Comparison of ENCODE assay signal across 7 mouse cellular contexts in the genomic region with DNA sequence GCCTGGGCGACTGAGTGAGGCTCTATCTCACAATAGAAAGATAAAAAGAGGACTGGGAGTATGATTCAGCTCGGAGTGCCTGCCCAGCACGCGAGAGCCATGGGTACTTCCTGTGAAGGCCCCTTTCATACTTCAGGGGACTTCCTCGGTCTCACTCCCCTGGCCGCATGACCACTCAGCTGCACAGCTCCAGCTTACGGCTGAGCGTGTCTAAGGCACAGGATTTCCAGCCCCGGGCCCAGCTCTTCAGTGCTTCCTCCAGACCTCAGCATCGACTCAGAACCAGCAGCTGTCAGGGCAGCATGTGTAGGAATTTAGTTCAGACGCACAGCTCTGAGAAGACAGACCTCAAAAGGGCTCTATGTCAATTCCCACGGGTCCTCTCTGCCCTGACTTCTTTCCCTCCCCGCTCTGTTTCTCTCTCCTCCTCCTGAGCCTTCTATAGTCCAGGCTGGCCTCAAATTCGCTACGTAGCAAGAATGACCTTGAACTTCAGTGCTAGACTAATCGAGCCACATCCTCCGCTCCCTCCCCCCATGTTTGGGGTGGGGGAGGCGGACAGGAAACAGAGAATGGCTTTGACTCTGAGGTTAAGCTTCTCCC.
DNase-seq lines count a peak whose midpoint lies in the region; ATAC-seq and TF ChIP-seq lines count a peak whose summit lies in the region.

No protein-coding gene starts in this region.

- 19% methylated on average over 18 of the region's 18 CpGs for WGBS in kidney, embryonic 15.5 days
- 54% methylated on average over 18 of the region's 18 CpGs for WGBS in midbrain, postnatal 0 days

- no peaks in the 10 kb centered on the region for H3K27me3 ChIP-seq in kidney, embryonic 15.5 days
- no peaks in the 10 kb centered on the region for H3K27me3 ChIP-seq in midbrain, postnatal 0 days (ENCODE audit: insufficient read depth, low read length)

- H3K9me3 ChIP-seq in kidney, embryonic 15.5 days (replicated peaks): no peaks in the 10 kb centered on the region
- H3K9me3 ChIP-seq in midbrain, postnatal 0 days (ENCODE audit: low read length): no peaks in the 10 kb centered on the region

- H3K9ac ChIP-seq in kidney, embryonic 15.5 days: no peak overlapping the region
- peak overlapping the region; percentile 2; the same call in 1 of the 2 replicates for H3K9ac ChIP-seq in midbrain, postnatal 0 days (replicated peaks; ENCODE audit: low read length, poor library complexity, severe bottlenecking)

- H3K4me2 ChIP-seq in kidney, embryonic 15.5 days: 0 out of 2 replicates have a peak overlapping the region, but pooled peaks have one; percentile 12
- H3K4me2 ChIP-seq in midbrain, postnatal 0 days (ENCODE audit: low read depth, low read length, poor library complexity, severe bottlenecking): no peak overlapping the region

- ATAC-seq in kidney, embryonic 15.5 days (replicated peaks; ENCODE audit: low FRiP score): peak; percentile 78
- ATAC-seq in midbrain, postnatal 0 days (ENCODE audit: low FRiP score): 0 out of 2 replicates have a peak, but pooled peaks have one; percentile 32

- no peak overlapping the region for H3K4me3 ChIP-seq in kidney, embryonic 15.5 days (replicated peaks)
- no peak overlapping the region for H3K4me3 ChIP-seq in midbrain, postnatal 0 days (ENCODE audit: low read depth, low read length)

- peaks cover 27% of the 10 kb centered on the region for H3K4me1 ChIP-seq in kidney, embryonic 15.5 days
- no peaks in the 10 kb centered on the region for H3K4me1 ChIP-seq in midbrain, postnatal 0 days (ENCODE audit: insufficient read depth, low read length)

- H3K36me3 ChIP-seq in kidney, embryonic 15.5 days: peaks cover 19% of the 10 kb centered on the region
- H3K36me3 ChIP-seq in midbrain, postnatal 0 days (ENCODE audit: insufficient read depth, low read length): peaks cover 23% of the 10 kb centered on the region

- DNase-seq in spleen, postnatal 36 days (ENCODE audit: low spot score in 2 of 2): peak; percentile 41 to 45
- DNase-seq in spleen, postnatal 14 days (ENCODE audit: low spot score in 2 of 2): no peak
- DNase-seq in embryo, embryonic 9.5 days (ENCODE audit: extremely low spot score): peak; percentile 10
- peak; percentile 28 for DNase-seq in midbrain, postnatal 0 days (ENCODE audit: low spot score)
- no peak for DNase-seq in c-Kit-positive CD71-positive TER-119-positive erythroid progenitor cells, embryonic 14.5 days (ENCODE audit: low spot score)
- no peak for DNase-seq in left cerebral cortex, postnatal 25 days (ENCODE audit: low spot score in 2 of 2)

- no peak for TF ChIP-seq CTCF in midbrain, postnatal 0 days (IDR thresholded peaks at IDR 0.05)

- intact Hi-C loops in left cerebral cortex, postnatal 25 days (cut with DNase I): no loop called here

- peak overlapping the region; percentile 79 for H3K27ac ChIP-seq in kidney, embryonic 15.5 days
- H3K27ac ChIP-seq in midbrain, postnatal 0 days (ENCODE audit: low read depth, low read length): no peak overlapping the region; the same call in 1 of the 2 replicates

Comparison
In these comparisons a context has a peak if more than half of its experiments do, and no peak if none do; other contexts are left out.
1. DNase-seq: peak in spleen, postnatal 36 days (2 of 2), embryo, embryonic 9.5 days (single experiment) and midbrain, postnatal 0 days (single experiment); none in spleen, postnatal 14 days (0 of 2), c-Kit-positive CD71-positive TER-119-positive erythroid progenitor cells, embryonic 14.5 days (single experiment) and left cerebral cortex, postnatal 25 days (0 of 2).